Mouse (Mus musculus) v-Abl transformed pro-B cells (cell line): ENCODE data around the gene Krt33b.

ENCODE experiments used
- in situ Hi-C, 2 experiments: fragments of 400-800 bp; cut with MboI; formaldehyde crosslinking; loops; one replicate each; pipeline ENCODE4 v1.15.1; 2025; ENCODE audit not compliant: unreplicated experiment in 2 of 2

The Krt33b gene

DNA sequence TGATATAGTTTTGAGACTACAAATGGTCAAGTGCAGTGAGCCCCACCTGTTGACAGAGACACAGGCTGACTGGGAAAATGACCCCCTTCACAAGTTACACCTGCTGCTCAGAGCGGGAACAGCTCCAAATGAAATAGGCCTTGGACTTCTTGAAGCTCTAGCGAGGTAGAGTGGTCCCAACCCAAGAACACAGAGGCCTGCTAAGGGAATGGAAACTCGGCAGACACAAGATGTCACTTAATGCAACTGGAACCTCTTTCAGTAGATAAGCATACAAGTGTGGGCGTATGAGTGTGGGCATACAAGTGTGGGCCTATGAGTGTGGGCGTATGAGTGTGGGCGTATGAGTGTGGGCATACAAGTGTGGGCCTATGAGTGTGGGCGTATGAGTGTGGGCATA, 30.6 kb downstream of the Krt33b start:
- in situ Hi-C loops: no loop called here

DNA sequence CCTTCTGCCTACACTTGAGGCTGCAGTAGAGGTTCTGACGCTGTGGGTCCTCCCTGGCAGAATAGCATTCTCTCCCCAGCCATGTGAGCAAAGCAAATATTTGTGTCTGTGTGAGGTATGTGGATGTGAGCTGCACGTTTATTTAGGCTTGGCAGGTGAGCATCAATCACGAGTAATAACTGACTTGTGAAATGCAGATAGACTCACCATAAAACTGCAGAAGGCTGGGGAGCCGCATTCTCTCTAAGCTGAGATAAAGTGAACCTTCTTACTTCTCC, 35.3 kb downstream of the Krt33b start:
- in situ Hi-C loops: no loop called here

DNA sequence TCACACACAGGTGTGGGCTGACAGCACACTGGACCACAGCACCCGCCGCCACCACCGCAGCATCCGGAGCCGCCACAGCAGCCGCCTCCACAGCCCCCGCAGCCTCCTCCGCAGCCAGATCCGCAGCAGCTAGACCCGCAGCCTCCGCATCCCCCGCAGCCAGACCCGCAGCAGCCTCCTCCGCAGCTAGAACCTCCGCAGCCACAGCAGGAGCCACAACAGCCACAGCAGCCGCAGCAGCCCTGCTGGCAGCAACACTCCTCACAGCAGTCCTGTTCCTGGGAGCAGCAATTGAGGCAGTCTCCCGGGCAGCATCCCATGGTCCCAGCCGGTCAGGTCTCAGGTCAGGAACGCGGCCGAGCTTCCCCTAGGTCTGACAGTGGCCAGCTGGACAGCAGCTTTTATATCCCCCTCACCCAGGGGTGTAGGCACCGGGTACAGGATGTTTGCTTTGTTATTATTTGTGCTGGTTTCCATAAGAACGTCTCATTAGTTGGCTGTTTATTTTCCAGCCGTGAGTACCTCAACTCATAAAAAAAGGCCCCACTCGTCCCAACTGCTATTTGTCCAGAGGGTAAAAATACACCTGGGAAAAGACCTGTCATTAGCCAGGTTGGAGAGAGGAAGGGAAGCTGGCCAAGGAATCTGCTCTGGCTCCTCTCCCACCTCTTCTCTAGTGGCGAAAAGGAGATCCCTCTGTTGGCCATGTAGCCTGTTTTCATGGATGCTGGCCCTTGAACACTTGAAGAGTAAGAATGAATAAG, 35.9 kb downstream of the Krt33b start, which contains the start of gene Krtap17-1:
Gene Krtap17-1 (minus strand): TSS at position 375 of the 764 bp plus-strand sequence.
- in situ Hi-C loops: no loop called here

DNA sequence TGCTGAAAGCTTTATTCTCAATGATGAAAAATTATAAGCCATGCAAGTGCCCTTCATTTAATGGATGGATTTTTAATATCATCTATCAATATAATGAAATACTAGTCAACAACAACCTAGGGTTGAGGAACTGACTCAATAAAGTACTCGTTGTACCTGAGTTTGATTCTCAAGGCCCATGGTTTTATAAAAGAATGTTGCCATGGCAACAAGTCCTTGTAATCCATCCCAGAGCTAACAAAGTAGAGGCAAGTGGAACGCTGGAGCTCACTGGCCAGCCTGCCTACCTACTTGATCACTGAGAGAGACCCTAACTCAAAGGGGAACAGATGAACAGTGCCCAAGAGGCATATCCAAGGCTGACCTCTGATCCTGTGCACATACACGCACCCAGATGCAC, 39.1 kb downstream of the Krt33b start:
- in situ Hi-C loops: no loop called here

DNA sequence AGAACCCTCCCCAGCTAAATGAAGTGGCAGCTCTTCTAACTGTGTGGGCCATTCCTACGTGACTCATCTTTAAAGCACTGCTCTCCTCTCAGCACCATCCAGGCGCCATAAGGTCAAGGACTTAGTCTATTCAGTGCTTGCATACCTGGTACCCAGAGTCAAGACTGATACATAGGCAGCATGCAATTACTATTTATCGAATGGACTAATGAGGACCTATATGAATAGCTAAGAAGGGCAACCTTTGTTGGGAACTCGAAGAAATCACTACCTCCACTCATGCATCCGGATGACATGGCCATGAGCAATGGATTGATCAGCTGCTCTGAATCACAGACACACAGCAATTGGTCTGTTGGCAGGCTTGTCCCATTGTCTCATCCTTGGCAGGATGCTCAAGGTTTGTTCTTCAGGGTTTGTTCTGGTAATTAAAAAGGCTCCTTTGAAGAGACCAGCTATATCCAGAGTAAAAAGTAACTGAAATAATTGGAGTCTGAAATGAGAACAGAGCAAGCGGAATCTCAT, 39.7 kb downstream of the Krt33b start:
- in situ Hi-C loops: no loop called here

DNA sequence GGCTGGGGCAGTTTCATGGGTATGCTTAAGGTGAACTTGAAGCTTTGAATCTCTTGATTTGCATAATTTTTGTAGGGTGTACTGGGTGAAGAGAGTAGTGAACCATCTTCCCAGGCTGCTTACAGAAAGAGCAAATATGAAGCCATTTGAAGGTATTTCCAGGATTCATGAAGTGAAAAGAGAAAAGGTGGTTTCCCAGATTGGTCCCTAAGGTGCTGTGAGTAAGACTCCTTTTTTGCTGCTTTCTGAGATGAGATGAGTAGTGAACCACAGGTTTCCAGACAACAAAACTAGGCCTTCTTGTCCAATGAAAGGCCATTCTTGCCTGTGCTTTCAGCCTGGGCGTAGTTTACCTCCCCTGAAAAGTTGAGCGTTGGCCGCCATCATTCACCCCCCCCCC, 41.1 kb downstream of the Krt33b start:
- in situ Hi-C loops: no loop called here

DNA sequence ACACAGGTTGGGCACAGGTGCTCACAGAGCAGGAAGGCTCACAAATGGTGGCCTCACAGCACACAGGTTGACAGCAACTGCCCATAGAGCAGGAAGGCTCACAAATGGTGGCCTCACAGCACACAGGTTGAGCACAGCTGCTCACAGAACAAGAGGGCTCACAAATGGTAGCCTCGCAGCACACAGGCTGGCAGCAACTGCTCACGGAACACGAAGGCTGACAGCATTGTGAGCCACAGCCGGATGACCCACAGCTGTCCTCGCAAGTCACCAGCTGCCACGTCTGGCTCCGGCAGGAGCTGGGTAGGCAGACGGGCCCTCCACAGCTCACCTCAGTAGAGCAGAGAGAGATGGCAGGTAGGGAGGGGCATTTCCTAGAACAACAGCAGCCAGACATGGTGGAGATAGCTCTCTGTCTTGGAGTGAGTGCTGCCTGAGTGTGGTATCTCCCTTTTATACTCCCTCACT, 43.5 kb downstream of the Krt33b start, which contains the start of gene Krtap16-1:
Gene Krtap16-1 (minus strand): TSS at position 418 of the 468 bp plus-strand sequence.
- in situ Hi-C loops: no loop called here

DNA sequence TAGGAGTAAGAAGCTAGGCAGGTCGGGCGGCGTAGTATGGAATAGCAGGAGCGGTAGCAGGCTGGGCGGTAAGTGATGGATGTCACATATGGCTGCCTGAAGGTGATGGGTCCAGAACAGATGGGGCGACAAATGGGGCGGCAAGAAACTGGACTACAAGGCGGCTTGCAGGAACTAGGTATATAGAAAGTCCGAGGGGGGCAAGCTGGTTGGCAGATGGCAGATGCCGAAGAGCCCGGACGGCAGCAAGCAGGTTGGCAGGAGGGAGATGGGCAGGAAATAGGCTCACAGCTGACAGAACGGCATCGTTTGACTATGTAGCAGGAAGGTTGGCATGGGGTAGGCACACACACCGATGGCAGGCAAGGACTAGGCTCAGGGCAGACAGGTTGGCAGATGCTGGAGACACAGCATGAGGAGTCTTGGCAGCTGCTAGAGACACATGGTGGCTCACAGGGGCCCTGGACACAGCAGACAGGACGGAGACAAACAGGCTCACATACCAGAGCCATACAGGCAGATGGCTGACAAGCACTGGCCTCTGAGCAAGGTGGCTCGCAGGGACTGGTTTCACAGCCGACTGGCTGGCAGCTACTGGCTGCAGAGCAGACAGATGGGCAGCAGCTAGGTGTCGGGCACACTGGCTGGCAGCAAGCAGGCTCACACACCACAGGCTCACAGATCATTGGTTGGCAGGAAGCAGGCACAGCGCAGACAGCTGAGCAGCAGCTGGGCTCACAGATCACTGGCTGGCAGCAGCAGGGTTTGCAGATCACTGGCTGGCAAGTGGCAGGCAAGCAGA, 44.2 kb downstream of the Krt33b start:
- in situ Hi-C loops: no loop called here

DNA sequence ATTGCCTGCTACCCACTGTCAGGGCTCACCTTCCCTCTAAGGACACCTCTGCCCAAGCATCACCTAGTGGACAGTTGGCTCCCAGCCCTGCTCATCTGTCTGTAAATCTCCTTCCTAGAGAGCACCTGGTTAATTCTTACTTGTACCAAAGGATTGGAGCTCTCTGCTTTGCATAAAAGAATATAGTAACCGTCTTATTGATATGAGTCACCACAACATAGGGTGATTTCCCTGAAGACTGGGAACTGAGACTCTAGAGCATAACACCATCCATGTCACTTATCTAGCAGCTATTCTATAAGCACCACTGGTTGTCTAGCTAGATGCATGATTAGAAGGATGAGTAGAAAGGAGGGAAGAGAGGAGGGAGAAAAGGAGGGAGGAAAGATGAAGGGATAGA, 46.2 kb downstream of the Krt33b start:
- in situ Hi-C loops: no loop called here

DNA sequence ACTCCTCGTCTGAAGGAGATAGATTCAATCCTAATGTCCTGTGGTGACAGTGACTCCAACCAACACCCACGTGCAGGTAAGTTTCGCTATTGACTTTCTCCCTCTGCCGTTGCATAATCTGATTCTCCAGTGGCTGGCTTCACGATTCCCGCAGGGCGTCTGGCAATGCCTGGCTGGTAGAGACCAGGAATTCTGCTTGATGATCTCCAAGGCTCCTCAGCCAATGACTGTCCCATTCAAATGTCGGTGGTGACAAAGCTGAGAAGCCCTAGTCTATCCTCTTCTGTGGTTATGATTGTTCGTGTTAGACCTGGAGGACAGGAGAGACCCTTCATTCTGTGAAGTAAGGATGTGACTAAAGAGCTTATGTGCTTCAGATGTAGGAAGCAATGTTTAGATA, 46.9 kb downstream of the Krt33b start:
- in situ Hi-C loops: no loop called here

DNA sequence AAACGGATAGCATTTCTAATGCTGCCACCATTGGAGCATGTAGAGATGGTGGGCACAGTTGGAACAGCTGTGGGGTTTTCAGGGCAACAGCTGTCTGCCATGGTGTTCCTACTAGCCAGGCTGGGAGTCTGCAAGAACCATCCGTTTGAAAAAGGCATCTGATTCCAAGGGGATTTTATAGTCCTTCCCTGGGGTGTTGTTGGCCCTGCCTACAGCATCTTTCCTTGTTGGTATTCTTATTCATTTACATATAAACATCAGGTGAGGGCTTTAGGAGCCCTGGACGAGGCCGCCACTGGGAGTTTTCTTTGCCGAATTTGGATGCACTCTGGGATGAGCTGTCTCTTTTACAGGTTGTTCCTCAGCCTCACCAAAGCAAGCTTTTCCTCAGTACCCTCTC, 50.7 kb downstream of the Krt33b start, which contains the start of gene Krtap29-1:
Gene Krtap29-1 (minus strand): TSS at position 101 of the 400 bp plus-strand sequence.
- in situ Hi-C loops: no loop called here
